Mouse (Mus musculus) embryonic facial prominence, embryonic 11.5 days (tissue): ENCODE results near the gene Diaph3. TPM values are rescaled to one million over a fixed set of nuclear protein-coding genes. Genes with fewer than 3 reads are reported as not detected.

Experiments
- ATAC-seq: fragments of 200-750 bp; cut with Nextera tagmentation; replicated peaks from 2 replicates; pipeline ENCODE4 v1.8.0; 2017; ENCODE audit warnings: low read depth; ENCODE audit not compliant: insufficient number of reproducible peaks, low FRiP score, low TSS enrichment
- DNase-seq: peaks from one replicate; pipeline ENCODE4 v3.0.0-alpha.2; 2015; ENCODE audit warnings: low spot score
- H3K27ac ChIP-seq: fragments of 300-500 bp; sonication (generic); replicated peaks from 2 replicates; pipeline ENCODE4 v1.5.1; 2014; ENCODE audit warnings: mild to moderate bottlenecking, low read depth, low read length, control low read depth
- H3K27me3 ChIP-seq: fragments of 300-500 bp; sonication (generic); 2 replicates; pipeline ENCODE4 v1.6.1; 2014; ENCODE audit warnings: mild to moderate bottlenecking, low read length, moderate library complexity, mixed read lengths; ENCODE audit not compliant: control insufficient read depth, insufficient read depth
- H3K36me3 ChIP-seq: fragments of 300-500 bp; sonication (generic); replicated peaks from 2 replicates; pipeline ENCODE4 v1.6.1; 2014; ENCODE audit warnings: low read depth, mild to moderate bottlenecking, low read length, moderate library complexity, mixed read lengths; ENCODE audit not compliant: control insufficient read depth, insufficient read depth
- H3K4me1 ChIP-seq: fragments of 300-500 bp; sonication (generic); 2 replicates; pipeline ENCODE4 v1.6.1; 2014; ENCODE audit warnings: low read length, mixed read lengths; ENCODE audit not compliant: control insufficient read depth, insufficient read depth
- H3K4me2 ChIP-seq: fragments of 300-500 bp; sonication (generic); 2 replicates; pipeline ENCODE4 v1.6.1; 2014; ENCODE audit warnings: low read depth, mild to moderate bottlenecking, control low read depth, low read length, moderate library complexity
- H3K4me3 ChIP-seq: fragments of 300-500 bp; sonication (generic); 2 replicates; pipeline ENCODE4 v1.5.1; 2014; ENCODE audit warnings: low read depth, low read length, control low read depth
- H3K9ac ChIP-seq: fragments of 300-500 bp; sonication (generic); replicated peaks from 2 replicates; pipeline ENCODE4 v1.6.1; 2014; ENCODE audit warnings: mild to moderate bottlenecking, control low read depth, low read length
- H3K9me3 ChIP-seq: fragments of 300-500 bp; sonication (generic); replicated peaks from 2 replicates; pipeline ENCODE4 v1.6.1; 2016; ENCODE audit warnings: mild to moderate bottlenecking, low read length, inconsistent platforms, mixed read lengths; ENCODE audit not compliant: control insufficient read depth
- WGBS: fragments of 180-500 bp; shearing (Covaris S2); extraction: QIAGEN DNeasy Blood & Tissue Kit; methylation state at CpG from one replicate; pipeline ENCODE4 v1.1.7; 2014; 5-methylcytosine and 5-hydroxymethylcytosine counted together
- polyA plus RNA-seq: library from polyadenylated mRNA; unstranded; fragments of >200 nt; fragmentation: Nextera tagmentation; extraction: Ambion mirVana; gene quantifications from 2 replicates; pipeline ENCODE4 v1.2.1, GENCODE M21; 2014

The Diaph3 gene
- polyA plus RNA-seq: 10.5 and 11.3 TPM in 2 replicates

GRCm38 (mm10) chr14:87140963-87141486, at the start of gene Diaph3:
TSS of gene Diaph3 (minus strand) at chr14:87141235.
- H3K4me3 ChIP-seq: peak within 1 kb of the TSS; percentile 72
- no peaks in the 10 kb centered on the region for H3K9me3 ChIP-seq
- WGBS: under 1% methylated on average over 43 of the region's 43 CpGs
- peak; percentile 98 for DNase-seq
- peak within 1 kb of the TSS; percentile 75 for H3K9ac ChIP-seq
- H3K4me1 ChIP-seq: no peaks in the 10 kb centered on the region
- ATAC-seq: peak; percentile 100
- H3K36me3 ChIP-seq: no peaks in the 10 kb centered on the region
- H3K27ac ChIP-seq: no peak within 1 kb of the TSS; the same call in 1 of the 2 replicates
- H3K4me2 ChIP-seq: peak within 1 kb of the TSS; percentile 74
- H3K27me3 ChIP-seq: no peaks in the 10 kb centered on the region

- DNase-seq: no peak
- ATAC-seq: no peak
- whole genome bisulfite sequencing: 83% methylated on average over 4 of the region's 4 CpGs
Measured at GRCm38 (mm10) chr14:87190685-87191084, 49.6 kb upstream of the Diaph3 start.

GRCm38 (mm10) chr14:87171577-87171976, 30.5 kb upstream of the Diaph3 start:
- 88% methylated on average over 6 of the region's 6 CpGs for WGBS
- ATAC-seq: 0 out of 2 replicates have a peak, but pooled peaks have one; percentile 48
- DNase-seq: no peak
- H3K27ac ChIP-seq: no peak overlapping the region
- H3K27me3 ChIP-seq: no peaks in the 10 kb centered on the region
- no peak overlapping the region for H3K9ac ChIP-seq
- H3K9me3 ChIP-seq: no peaks in the 10 kb centered on the region
- no peaks in the 10 kb centered on the region for H3K36me3 ChIP-seq
- no peak overlapping the region for H3K4me2 ChIP-seq
- H3K4me3 ChIP-seq: no peak overlapping the region
- H3K4me1 ChIP-seq: no peaks in the 10 kb centered on the region

More at GRCm38 (mm10) chr14:87190685-87191084, 49.6 kb upstream of the Diaph3 start:
- H3K9me3 ChIP-seq: no peaks in the 10 kb centered on the region
- no peaks in the 10 kb centered on the region for H3K4me1 ChIP-seq
- no peak overlapping the region for H3K9ac ChIP-seq
- no peaks in the 10 kb centered on the region for H3K27me3 ChIP-seq
- H3K27ac ChIP-seq: no peak overlapping the region
- H3K36me3 ChIP-seq: no peaks in the 10 kb centered on the region
- no peak overlapping the region for H3K4me3 ChIP-seq
- H3K4me2 ChIP-seq: no peak overlapping the region

- WGBS: 64% methylated on average over 1 of the region's 1 CpGs
- Histone ChIP-seq H3K4me3 (no peak overlapping the region), H3K9me3 (no peaks in the 10 kb centered on the region), H3K27me3 (no peaks in the 10 kb centered on the region), H3K36me3 (no peaks in the 10 kb centered on the region), H3K9ac (no peak overlapping the region), H3K4me1 (no peaks in the 10 kb centered on the region), H3K27ac (no peak overlapping the region), H3K4me2 (no peak overlapping the region)
- no peak for ATAC-seq
- DNase-seq: no peak
Measured at GRCm38 (mm10) chr14:87169151-87169550, 28.1 kb upstream of the Diaph3 start.

- ATAC-seq: no peak
- whole genome bisulfite sequencing: 81% methylated on average over 9 of the region's 9 CpGs
- H3K9me3 ChIP-seq: no peaks in the 10 kb centered on the region
- no peaks in the 10 kb centered on the region for H3K4me1 ChIP-seq
- H3K4me2 ChIP-seq: no peak overlapping the region
- no peaks in the 10 kb centered on the region for H3K36me3 ChIP-seq
- H3K27ac ChIP-seq: no peak overlapping the region
- no peak for DNase-seq
- no peak overlapping the region for H3K9ac ChIP-seq
- H3K27me3 ChIP-seq: no peaks in the 10 kb centered on the region
- no peak overlapping the region for H3K4me3 ChIP-seq
Measured at GRCm38 (mm10) chr14:87155621-87156238, 14.7 kb upstream of the Diaph3 start.

GRCm38 (mm10) chr14:87149684-87150083, 8.6 kb upstream of the Diaph3 start:
- no peak overlapping the region for H3K9ac ChIP-seq
- WGBS: 77% methylated on average over 6 of the region's 6 CpGs
- no peak overlapping the region for H3K27ac ChIP-seq
- DNase-seq (no peak), ATAC-seq (no peak)
- H3K27me3 ChIP-seq: no peaks in the 10 kb centered on the region
- H3K4me2 ChIP-seq: no peak overlapping the region
- H3K4me1 ChIP-seq: no peaks in the 10 kb centered on the region
- no peaks in the 10 kb centered on the region for H3K9me3 ChIP-seq
- H3K4me3 ChIP-seq: no peak overlapping the region
- H3K36me3 ChIP-seq: no peaks in the 10 kb centered on the region

- no peak for DNase-seq
- Histone ChIP-seq H3K4me1 (no peaks in the 10 kb centered on the region), H3K27me3 (no peaks in the 10 kb centered on the region), H3K9me3 (no peaks in the 10 kb centered on the region), H3K4me3 (no peak overlapping the region), H3K4me2 (no peak overlapping the region), H3K27ac (no peak overlapping the region), H3K9ac (no peak overlapping the region), H3K36me3 (no peaks in the 10 kb centered on the region)
- 30% methylated on average over 3 of the region's 3 CpGs for WGBS
- ATAC-seq: no peak
Measured at GRCm38 (mm10) chr14:87146704-87147103, 5.7 kb upstream of the Diaph3 start.

GRCm38 (mm10) chr14:87145351-87145750, 4.3 kb upstream of the Diaph3 start:
- WGBS: 69% methylated on average over 3 of the region's 3 CpGs
- Histone ChIP-seq H3K4me3 (no peak overlapping the region), H3K27me3 (no peaks in the 10 kb centered on the region), H3K9me3 (no peaks in the 10 kb centered on the region), H3K36me3 (no peaks in the 10 kb centered on the region), H3K4me2 (no peak overlapping the region), H3K4me1 (no peaks in the 10 kb centered on the region), H3K9ac (no peak overlapping the region), H3K27ac (no peak overlapping the region)
- DNase-seq: no peak
- ATAC-seq: no peak
